Mouse (Mus musculus) left cerebral cortex, adult 8-10 months (tissue): Measurements from ENCODE around the gene Dzip3. TPM values are rescaled to one million over a fixed set of nuclear protein-coding genes. Genes with fewer than 3 reads are reported as not detected.

Experiments used
- total RNA-seq, 4 experiments: library from RNA; stranded (reverse); gene quantifications; 2 replicates each; pipeline ENCODE4 v1.2.4; 2022

Gene Dzip3
- total RNA-seq, 4 experiments from 2014 or later: 69.6 to 87.9 (median 78.7) TPM

Other genes starting within 250 kb of the Dzip3 start
- 1 to 10 TPM in 2 of 4 experiments, under 1 TPM in 2; 0.46 to 1.7 (median 0.80) TPM for gene Trat1, start 222.1 kb downstream of the Dzip3 start, total RNA-seq
- gene Retnlb, start 177.3 kb downstream of the Dzip3 start, total RNA-seq: not detected
- not detected for gene Retnla, start 151.6 kb downstream of the Dzip3 start, total RNA-seq
- gene Retnlg, start 121.5 kb downstream of the Dzip3 start, total RNA-seq: not detected
- gene Cip2a, start within 50 bp of the Dzip3 start, total RNA-seq: 1 to 10 TPM; 2.0 to 4.7 (median 2.5) TPM
- gene Myh15, start 63.3 kb upstream of the Dzip3 start, total RNA-seq: under 1 TPM; 0.44 to 0.77 (median 0.61) TPM